Mouse (Mus musculus): ENCODE measurements around the gene Commd1. TPM values are rescaled to one million over a fixed set of nuclear protein-coding genes. Genes with fewer than 3 reads are reported as not detected.

Commd1 gene
- total RNA-seq, 4 experiments from 2014 or later: 133 to 141 (median 141) TPM

DNA sequence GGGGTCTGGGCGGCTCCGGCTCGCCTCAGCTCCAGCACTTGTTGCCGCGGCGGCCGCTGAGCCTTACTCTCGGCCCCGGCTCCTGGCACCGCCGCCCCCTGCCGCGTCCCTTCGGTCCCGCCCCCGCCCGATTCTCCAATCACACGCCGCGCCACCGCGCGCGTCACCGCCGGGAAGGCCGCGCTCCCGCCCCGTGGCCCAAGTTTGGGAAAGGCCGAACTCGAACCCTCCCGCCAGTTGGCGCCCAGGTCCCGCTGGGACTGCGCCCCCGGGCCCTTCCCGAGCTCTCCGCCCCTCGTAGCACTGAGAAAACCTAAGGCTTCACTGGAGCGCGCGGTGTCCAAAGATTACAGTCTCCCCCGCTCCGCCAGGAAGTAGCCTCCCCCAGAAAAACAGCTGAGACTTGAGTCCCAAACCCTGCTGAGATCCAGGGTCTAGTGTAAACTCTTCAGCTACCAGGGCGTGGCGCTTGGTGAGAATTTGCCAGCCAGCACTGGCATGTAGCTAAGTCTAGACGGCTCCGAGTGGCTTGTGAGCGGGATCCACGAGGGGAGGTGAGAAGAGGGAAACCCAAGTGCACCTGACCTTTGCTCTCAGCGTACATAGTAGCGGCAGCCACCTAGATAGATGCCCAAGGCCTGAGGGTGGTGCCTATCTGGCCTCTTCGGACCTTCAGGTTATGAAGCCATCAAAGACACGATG, 122.4 kb downstream of the Commd1 start:
- DNase-seq (ENCODE audit: low spot score): peak; percentile 90

DNA sequence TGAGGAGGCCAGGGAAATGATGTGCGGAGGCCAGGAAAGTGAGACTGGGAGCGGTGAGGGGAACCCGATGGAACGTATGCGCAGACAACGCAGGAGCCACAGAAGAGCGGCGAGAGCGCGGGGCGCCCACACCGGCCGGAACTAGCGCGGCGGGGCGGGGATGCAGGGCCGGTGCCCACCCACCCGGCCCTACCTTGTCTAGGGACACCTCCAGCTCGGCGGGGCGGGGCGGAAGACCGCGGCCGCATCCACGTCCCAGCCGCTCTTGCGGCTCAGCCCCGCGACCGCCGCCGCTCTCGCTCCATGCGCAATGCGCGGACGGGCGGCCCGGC, 122.9 kb downstream of the Commd1 start:
- no peak for DNase-seq (ENCODE audit: low spot score)

DNA sequence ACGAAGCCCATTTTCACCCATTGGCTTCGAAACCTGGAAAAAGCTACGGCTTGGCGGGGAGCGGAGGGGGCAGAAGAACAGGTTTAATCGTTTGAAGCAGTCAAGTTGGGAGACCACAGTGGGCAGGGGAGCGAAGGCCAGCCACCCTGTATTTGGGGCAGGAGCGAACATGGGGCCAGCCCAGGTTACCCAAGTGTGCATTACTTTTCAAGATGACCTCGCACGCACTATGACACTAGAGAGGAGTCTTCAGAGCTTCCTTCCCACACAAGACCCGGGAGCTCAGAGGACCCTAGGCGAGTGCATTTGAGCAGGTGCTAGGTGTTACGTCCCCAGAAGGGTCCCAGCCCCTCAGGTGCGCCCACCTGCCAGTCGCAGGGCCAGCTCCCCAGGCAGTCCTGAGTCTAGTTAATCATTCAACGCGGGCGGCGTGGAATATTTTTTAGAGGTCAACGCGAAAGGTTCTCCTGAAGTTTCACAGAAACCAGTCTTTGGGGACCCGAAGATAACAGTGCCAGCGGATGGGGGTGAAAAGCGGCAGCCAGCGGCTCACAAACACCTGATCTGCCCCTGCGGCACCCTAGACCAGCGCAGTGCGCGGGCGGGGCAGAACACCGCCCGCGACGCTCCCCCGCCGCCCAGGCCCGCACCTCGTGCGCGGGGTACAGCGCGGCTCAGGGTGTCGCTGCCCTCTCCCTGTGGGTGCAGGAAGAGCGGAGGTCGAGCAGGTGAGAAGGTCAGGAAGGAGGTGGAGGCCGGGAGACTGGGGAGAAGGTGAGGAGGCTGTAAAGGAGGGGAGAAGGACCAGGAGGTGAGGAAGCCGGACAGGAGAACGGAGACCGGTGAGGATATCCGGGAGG, 123.5 kb downstream of the Commd1 start:
- no peak for DNase-seq (ENCODE audit: low spot score)

DNA sequence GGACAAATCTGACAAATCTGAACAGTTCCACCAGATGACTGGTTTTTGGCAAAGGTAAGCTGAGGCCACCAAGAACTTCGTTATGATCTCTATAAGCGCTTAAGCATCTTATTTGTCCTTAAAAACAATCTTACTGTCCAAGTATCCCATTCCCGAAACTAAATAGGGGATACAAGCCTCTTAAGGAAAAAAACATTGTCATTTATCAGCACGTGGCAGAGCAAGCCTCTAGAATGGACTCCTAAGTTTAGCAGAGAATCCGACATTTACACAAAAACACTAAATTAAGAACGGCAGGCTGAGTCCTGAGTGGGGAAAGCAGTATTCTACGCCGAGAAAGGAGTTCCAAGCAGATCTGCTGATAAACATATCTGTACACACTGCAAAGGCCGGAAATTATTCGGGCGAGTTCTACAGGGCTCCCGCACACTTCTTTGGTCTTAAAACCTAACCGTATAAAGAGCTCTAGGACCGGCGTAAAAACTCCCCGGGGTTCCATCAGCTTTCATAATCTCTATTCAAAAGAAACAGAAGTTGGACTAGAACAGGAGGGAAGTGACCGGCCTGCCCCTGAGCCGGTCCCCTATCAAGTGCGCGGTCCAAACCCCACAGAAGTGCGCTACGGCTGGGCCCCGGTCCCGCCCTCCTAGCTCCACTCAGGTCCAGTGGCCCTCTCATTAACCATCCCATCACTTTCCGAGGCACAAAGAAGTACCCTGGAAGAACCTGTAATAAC, 124.3 kb downstream of the Commd1 start:
- DNase-seq (ENCODE audit: low spot score): peak; percentile 40

DNA sequence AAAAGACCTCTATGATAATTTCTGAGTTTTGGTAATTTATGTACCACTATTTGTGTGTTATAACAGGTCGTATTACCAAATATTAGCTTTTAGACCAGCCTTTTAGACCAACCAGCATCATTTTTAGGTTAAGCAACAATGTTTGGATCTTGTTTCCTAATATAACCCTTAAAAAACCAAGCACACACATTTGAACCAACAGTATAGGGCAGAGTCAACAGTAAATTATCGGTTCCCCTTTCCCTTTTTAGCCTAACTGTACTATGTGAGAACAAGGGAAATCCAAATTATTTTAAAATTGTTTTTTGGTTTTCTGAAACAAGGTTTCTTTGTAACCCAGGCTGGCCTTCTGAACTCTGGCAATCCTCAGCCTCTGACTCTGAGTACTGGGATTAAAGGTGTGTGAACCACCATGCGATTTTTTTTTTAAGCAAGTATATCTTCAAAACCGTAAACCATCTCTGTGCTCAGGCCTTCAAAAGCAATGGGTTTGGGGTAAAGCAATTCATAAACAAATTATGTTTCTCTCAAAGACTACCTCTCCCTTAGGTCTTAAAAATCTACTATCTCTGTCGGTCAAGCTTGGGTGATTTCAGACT, 125.0 kb downstream of the Commd1 start:
- no peak for DNase-seq (ENCODE audit: low spot score)

DNA sequence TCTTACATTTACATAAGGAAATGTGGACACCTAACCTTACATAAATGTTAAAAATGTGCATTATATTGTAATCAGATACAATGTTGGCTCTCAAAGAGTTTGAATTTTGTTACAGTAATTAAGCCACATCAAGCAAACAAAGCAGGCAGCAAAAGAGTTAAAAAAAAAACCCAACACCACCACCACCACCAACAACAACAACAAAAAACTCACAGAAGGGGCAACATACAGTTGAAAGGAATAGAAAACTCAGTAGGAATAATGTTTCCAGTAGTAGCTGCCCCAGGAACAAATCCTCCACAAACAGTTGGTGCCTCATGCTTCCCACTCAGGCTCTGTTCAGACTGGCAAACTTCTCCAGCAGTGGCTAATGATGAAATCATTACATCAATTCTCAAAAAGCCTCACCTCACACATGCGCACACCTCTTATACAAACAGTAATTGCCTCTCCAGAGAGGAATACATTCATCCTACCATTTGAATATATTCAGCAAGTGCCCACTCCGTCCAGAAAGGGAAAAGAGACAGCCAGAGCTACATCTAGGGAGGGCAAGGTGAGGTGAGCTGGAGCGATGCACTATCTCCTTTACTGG, 125.7 kb downstream of the Commd1 start:
- DNase-seq (ENCODE audit: low spot score): no peak

DNA sequence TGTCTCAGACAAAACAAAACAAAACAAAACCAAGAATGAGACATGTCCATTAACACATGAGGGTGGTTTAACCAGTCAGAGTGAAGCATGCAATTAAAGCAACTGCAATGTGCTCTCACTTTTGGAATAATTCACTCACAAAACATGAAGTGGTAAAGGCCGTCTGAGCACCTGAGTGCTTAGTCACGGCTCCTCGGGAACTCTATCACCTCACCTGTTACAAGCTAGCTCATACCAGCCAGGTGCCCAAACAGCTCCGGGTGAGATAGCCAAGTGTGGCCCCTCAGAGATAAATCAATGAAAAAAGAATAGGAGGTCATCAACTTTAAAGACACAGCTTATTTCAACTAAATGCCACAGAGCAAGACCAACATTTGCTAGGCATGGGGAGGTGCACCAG, 127.6 kb downstream of the Commd1 start:
- DNase-seq (ENCODE audit: low spot score): no peak

DNA sequence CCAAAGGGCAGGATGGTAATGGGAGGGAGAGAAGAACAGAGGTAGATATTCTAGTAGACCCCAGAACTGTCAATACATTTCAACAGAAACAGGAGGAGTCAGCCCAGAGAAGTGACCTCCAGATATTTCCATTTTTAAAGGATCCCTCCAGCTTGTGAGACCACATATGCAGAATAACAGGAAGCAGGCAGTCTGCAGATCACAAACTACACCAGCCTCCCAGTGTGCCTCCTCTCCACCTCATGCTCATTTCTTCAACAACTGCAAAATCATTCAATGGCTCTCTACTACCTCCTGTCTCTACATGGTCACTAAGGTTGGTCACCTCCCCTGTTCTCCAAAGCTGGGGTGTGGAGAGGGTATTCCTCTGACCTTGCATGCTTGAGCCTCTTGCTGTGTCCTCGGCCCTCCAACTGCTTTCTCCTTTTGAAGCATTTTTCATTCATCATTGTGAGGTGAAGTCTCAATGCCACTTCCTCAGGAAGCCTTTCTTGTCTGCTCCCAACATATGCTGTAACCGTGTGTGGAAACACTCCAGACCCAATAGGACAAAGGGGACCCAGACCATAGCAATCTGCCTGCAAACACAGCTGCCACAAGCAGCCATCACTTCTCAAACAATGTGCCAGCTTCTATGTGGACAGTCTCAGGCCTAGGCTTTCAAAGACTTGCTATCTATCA, 128.6 kb downstream of the Commd1 start:
- no peak for DNase-seq (ENCODE audit: low spot score)

DNA sequence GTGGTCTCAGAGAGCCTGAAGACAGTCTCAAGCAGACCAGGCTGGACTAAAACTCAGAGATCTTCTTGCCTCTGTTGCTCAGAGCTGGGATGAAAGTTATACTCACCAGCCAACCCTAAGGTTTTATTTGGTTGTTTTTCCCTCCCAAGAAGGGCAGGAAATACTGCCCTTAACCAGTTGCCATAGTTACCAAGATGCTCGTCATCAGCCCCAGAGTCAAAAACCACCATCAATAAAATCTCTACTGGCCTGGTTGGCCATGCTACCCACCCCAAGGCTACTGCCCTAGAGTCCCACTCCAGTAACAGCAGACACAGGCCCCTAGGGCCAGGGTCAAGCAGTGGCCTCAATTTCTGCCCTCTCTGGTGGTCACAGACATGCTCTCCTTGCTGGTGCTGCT, 129.7 kb downstream of the Commd1 start:
- DNase-seq (ENCODE audit: low spot score): no peak

DNA sequence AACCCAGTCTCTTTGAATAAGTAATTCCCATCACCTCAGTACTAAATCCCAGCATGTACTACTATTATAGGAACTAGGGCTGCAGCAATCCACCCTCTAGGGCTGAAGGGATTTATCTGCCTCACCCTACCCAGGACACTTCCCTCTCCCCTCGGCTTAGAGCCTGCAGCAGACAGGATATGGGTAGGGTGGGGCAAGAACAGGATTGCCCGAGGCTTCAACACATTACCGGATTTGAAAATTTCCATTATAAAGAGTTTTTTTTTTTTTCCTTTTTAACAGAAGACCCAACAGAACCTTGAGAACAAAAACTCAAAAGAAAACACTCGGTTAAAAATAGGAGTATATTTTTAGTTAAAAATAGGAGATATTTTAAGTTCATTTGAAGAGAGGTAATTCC, 130.8 kb downstream of the Commd1 start:
- DNase-seq (ENCODE audit: low spot score): no peak

DNA sequence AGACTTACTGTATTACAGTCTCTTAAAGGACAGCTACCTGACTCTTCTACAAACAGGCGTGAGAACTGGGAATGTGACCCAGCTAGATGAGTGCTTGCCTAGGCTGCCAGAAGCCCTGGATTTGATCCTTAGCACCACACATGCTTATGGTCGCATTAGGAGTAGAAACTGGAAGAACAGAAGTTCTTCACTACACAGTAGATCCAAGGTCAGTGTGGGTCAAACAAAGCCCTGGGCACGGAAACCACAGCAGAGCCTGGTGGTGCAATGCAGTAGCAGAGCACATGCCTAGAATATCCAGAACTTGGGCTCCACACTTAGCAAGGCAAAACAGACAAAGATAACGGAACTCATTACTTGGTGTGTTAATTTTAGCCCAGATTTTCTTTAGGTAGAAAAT, 132.1 kb downstream of the Commd1 start:
- no peak for DNase-seq (ENCODE audit: low spot score)

DNA sequence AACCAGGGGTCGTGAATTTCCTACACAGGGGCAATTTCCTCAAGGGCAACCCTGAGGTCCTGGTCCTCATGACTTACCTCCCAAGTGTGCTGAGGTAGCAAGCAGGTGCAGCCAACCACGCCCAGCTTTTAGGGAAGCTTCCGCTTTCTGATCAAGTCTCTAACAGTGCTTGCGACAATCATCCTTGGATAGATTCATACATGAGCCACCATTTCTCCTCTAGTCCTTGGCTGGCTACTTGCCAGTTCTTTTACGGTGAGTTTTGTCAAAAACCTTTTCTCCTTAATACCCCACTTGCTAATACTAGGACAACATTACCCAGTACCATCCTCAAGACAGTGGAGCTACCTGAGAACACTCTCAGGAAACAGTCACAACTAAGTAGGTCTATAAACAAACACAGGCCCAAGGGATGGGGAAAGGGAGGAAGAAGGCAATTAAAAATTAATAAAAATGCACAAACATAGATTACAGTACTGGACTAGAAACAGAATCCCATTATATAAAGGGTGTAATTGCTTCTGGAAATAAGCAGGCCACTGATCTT, 133.5 kb downstream of the Commd1 start:
- no peak for DNase-seq (ENCODE audit: low spot score)

DNA sequence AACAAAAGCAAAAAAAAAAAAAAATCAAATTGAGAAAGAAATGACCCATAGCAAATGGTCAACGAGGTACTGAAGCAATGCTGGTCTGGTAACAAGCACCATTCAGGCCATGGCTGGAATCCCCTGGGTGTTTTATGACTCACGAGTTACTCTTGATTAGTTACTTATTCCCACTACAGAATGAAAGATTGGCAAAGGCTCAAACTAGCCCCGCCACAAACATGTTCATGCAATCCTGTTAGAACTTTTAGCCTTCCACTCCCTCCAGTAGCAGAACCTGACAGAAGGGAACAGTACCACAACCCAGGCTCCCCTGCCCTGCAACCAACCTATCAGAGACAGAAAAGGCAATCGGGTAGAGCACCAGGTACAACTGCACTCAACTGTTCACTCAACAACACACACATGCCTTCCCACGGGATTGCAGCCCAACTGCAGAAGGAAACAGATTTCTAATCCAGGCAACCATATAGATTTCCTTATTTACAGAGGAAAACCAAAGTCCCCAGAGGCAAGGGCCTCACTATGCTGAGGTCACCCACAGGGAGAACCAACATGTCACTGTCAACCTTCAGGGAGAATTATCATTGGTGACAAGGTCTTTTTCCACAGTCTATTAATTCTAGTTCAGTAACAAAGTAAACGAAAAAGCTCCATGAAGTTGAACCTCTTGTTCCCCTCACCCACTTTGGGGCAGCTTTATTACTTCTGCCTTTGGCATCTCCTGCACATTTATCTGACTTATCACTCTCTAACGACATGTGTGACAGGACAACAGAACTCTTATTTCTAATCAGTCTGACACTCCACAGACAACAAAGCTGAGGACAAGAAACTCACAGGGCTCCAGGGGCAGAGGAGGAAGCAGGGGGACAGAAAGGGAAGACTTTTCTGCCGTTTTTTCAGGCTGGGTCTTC, 134.2 kb downstream of the Commd1 start:
- peak; percentile 74 for DNase-seq (ENCODE audit: low spot score)

DNA sequence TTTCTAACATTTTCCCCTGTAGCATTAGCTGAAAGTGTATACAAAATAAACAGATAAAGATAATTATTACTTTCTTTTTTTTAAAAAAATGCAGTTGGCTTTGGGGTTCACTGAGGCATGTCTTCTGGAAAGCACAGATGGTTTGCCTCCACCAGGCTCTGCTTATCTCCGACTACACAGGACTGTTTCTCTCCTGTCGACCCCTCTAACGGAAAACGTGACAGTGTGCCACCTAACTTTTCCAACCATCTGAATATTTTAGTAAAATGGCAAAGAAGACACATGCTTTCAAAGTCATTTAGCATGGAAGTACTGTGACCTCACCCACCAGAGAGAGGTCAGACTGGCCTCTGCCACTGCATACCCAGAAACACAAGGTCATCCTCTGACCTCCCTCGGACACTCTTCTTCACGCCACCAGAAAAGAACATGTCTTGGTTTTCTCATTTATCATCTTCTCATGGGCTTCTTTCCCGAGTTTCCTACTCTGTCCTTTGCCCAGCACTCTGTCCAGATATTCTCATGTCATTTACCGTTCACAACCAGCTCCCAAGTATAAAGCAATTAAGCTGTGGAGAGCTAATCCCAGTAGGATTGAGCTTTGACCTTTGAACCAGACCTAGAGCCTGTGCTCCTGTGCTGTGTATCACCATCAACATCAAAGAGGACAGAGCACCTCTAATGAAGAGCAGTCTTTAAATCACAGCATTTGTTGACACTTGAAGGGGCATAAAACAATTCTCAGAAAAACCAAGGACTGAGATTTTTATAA, 135.0 kb downstream of the Commd1 start:
- no peak for DNase-seq (ENCODE audit: low spot score)

Other genes with a start within 250 kb of the Commd1 start
- gene B3gnt2, start 121.4 kb downstream of the Commd1 start, total RNA-seq (2022): 1 to 10 TPM; 3.0 to 9.4 (median 6.9) TPM
- gene Zrsr1, start 10.4 kb downstream of the Commd1 start, total RNA-seq (2022): 10 to 100 TPM; 19.1 to 29.4 (median 20.6) TPM
- gene Gm28048, start 292 bp downstream of the Commd1 start, total RNA-seq (2022): 1 to 10 TPM; 2.4 to 7.1 (median 4.1) TPM
- gene Cct4, start 8.1 kb upstream of the Commd1 start, total RNA-seq (2022): 100 to 1,000 TPM in 3 of 4 experiments, 10 to 100 TPM in 1; 91.9 to 116 (median 105) TPM
- gene Fam161a, start 25.1 kb upstream of the Commd1 start, total RNA-seq (2022): 1 to 10 TPM in 3 of 4 experiments, under 1 TPM in 1; 0.79 to 2.2 (median 1.6) TPM